Mouse (Mus musculus) kidney, adult 2 months (tissue): ENCODE results near the gene Dennd5b. TPM values are rescaled to one million over a fixed set of nuclear protein-coding genes. Genes with fewer than 3 reads are reported as not detected.
"Not testable (repeated sequence)": the region's sequence is repeated elsewhere in the genome, so short reads cannot be mapped to it uniquely, and the experiment has no call there.

Experiments
- DNase-seq: peaks from one replicate; pipeline ENCODE4 v3.0.0; 2021
- H3K27ac ChIP-seq: fragments of 200-500 bp; 2 replicates; pipeline ENCODE4 v1.5.1; 2012; ENCODE audit warnings: low read depth, low read length, control low read depth, inconsistent platforms; ENCODE audit not compliant: insufficient read depth
- H3K27me3 ChIP-seq: fragments of 200-500 bp; replicated peaks from 2 replicates; pipeline ENCODE4 v1.6.1; 2012; ENCODE audit warnings: mild to moderate bottlenecking, moderate library complexity, low read length, inconsistent platforms; ENCODE audit not compliant: control insufficient read depth, insufficient read depth
- H3K36me3 ChIP-seq: fragments of 200-500 bp; 2 replicates; pipeline ENCODE4 v1.6.1; 2012; ENCODE audit warnings: mild to moderate bottlenecking, moderate library complexity, low read length, inconsistent platforms; ENCODE audit not compliant: control insufficient read depth, insufficient read depth
- H3K4me1 ChIP-seq: fragments of 200-500 bp; 2 replicates; pipeline ENCODE4 v1.6.1; 2011; ENCODE audit warnings: low read length; ENCODE audit not compliant: control insufficient read depth, insufficient read depth
- H3K4me3 ChIP-seq: fragments of 200-500 bp; 2 replicates; pipeline ENCODE4 v1.5.1; 2011; ENCODE audit warnings: mild to moderate bottlenecking, low read depth, low read length, control low read depth; ENCODE audit not compliant: insufficient read depth
- CTCF ChIP-seq: fragments of 200-500 bp; conservative IDR thresholded peaks from 2 replicates; pipeline ENCODE4 v1.5.1; 2011; ENCODE audit warnings: low read depth, mild to moderate bottlenecking, control low read depth, low read length, moderate library complexity, mixed read lengths; ENCODE audit not compliant: insufficient read depth, insufficient read length
- POLR2A ChIP-seq: fragments of 200-500 bp; IDR thresholded peaks from one replicate; pipeline ENCODE4 v1.6.1; 2011; ENCODE audit warnings: low read depth, low read length, control low read depth
- WGBS: fragments of 180-500 bp; shearing (Covaris S2); methylation state at CpG from one replicate; pipeline ENCODE4 v1.1.7; 2018; 5-methylcytosine and 5-hydroxymethylcytosine counted together
- polyA plus RNA-seq: library from polyadenylated mRNA; depleted of rRNA; stranded (reverse); fragments of >200 nt; gene quantifications from 2 replicates; pipeline ENCODE4 v1.2.3, GENCODE M21; 2012

Gene Dennd5b
- polyA plus RNA-seq, 1 experiment, result 6.4 TPM

GRCm38 (mm10) chr6:149005009-149005408, 96.5 kb downstream of the Dennd5b start:
- WGBS, result 77% methylated on average over 7 of the region's 7 CpGs
- no peak overlapping the region for H3K4me3 ChIP-seq
- H3K27me3 ChIP-seq, result no peaks in the 10 kb centered on the region
- DNase-seq, result no peak
- peaks cover 14% of the 10 kb centered on the region for H3K36me3 ChIP-seq
- H3K27ac ChIP-seq, result no peak overlapping the region
- H3K4me1 ChIP-seq, result no peaks in the 10 kb centered on the region
- TF ChIP-seq CTCF, result no peak
- TF ChIP-seq POLR2A, result no peak

GRCm38 (mm10) chr6:148994327-148994999, 107.0 kb downstream of the Dennd5b start:
- no peaks in the 10 kb centered on the region; the same call in 1 of the 2 replicates for H3K36me3 ChIP-seq
- DNase-seq, result no peak
- WGBS, result 69% methylated on average over 5 of the region's 5 CpGs

GRCm38 (mm10) chr6:148993117-148994077, 108.1 kb downstream of the Dennd5b start:
- Histone ChIP-seq H3K4me3 (no peak overlapping the region), H3K4me1 (no peaks in the 10 kb centered on the region), H3K27me3 (no peaks in the 10 kb centered on the region), H3K27ac (no peak overlapping the region), H3K36me3 (no peaks in the 10 kb centered on the region; the same call in 1 of the 2 replicates)
- peak; percentile 39 for DNase-seq
- no peak for TF ChIP-seq POLR2A
- no peak for TF ChIP-seq CTCF
- 44% methylated on average over 9 of the region's 9 CpGs for WGBS

More at GRCm38 (mm10) chr6:148994327-148994999, 107.0 kb downstream of the Dennd5b start:
- H3K27me3 ChIP-seq, result no peaks in the 10 kb centered on the region
- no peak overlapping the region for H3K27ac ChIP-seq
- no peak for TF ChIP-seq CTCF
- H3K4me3 ChIP-seq, result no peak overlapping the region
- H3K4me1 ChIP-seq, result no peaks in the 10 kb centered on the region

GRCm38 (mm10) chr6:148992373-148993116, 108.9 kb downstream of the Dennd5b start:
- Histone ChIP-seq H3K4me1 (no peaks in the 10 kb centered on the region), H3K27me3 (no peaks in the 10 kb centered on the region), H3K4me3 (no peak overlapping the region), H3K27ac (no peak overlapping the region), H3K36me3 (no peaks in the 10 kb centered on the region)
- DNase-seq, result no peak
- WGBS, result 81% methylated on average over 4 of the region's 4 CpGs
- no peak for TF ChIP-seq POLR2A
- TF ChIP-seq CTCF, result no peak

GRCm38 (mm10) chr6:148991660-148992372, 109.7 kb downstream of the Dennd5b start:
- TF ChIP-seq POLR2A (no peak), CTCF (no peak)
- no peaks in the 10 kb centered on the region for H3K36me3 ChIP-seq
- no peak overlapping the region for H3K4me3 ChIP-seq
- H3K27ac ChIP-seq, result no peak overlapping the region
- no peaks in the 10 kb centered on the region for H3K4me1 ChIP-seq
- H3K27me3 ChIP-seq, result no peaks in the 10 kb centered on the region
- no peak for DNase-seq
- 66% methylated on average over 6 of the region's 6 CpGs for WGBS

GRCm38 (mm10) chr6:148989792-148990491, 111.5 kb downstream of the Dennd5b start:
- not testable (repeated sequence) for H3K27me3 ChIP-seq, DNase-seq, H3K4me3 ChIP-seq, H3K4me1 ChIP-seq, H3K36me3 ChIP-seq, H3K27ac ChIP-seq
- 64% methylated on average over 3 of the region's 3 CpGs for WGBS
